Mouse (Mus musculus): ENCODE results near the gene Lrrc23. TPM values are rescaled to one million over a fixed set of nuclear protein-coding genes. Genes with fewer than 3 reads are reported as not detected.

The Lrrc23 gene
- polyA plus RNA-seq, 1 experiment from 2014 or later = 0.43 TPM

DNA sequence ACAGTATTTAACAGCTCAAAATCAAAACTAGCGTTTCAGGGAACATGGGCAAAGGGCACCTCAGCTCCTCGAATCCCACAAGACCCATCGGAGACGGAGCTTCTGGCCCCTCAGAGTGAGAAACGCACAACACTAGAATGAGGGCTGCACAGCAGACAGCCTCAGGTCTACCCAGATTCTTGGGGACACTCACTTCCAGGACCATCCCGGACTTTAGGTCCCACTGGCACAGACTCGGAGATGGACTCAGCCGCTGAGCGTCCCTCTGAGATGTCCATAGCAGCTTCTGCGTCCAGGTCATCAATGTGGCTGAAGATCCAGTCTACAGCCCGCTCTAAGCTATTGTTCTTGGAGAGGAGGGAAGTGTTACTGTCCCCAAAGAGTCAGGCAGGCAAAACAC, 37.6 kb upstream of the Lrrc23 start:
- H3K4me2 ChIP-seq (ENCODE audit: low read length) = no peak overlapping the region
- H3K4me3 ChIP-seq (replicated peaks; ENCODE audit: low read depth, low read length) = no peak overlapping the region
- no peaks in the 10 kb centered on the region for H3K9me3 ChIP-seq (replicated peaks; ENCODE audit: low read length)
- no peak overlapping the region for H3K9ac ChIP-seq (ENCODE audit: low read depth, low read length)
- TF ChIP-seq CTCF (IDR thresholded peaks at IDR 0.05; ENCODE audit: low read depth) = no peak
- no peak overlapping the region for H3K27ac ChIP-seq
- ATAC-seq (replicated peaks; ENCODE audit: low FRiP score, low read depth) = no peak
- peaks cover 49% of the 10 kb centered on the region for H3K36me3 ChIP-seq (ENCODE audit: insufficient read depth, low read length)
- DNase-seq (ENCODE audit: low spot score) = no peak
- H3K4me1 ChIP-seq (replicated peaks; ENCODE audit: insufficient read depth, low read length) = peaks cover 13% of the 10 kb centered on the region; the same call in 1 of the 2 replicates
- WGBS = 96% methylated on average over 11 of the region's 11 CpGs
- no peaks in the 10 kb centered on the region for H3K27me3 ChIP-seq (ENCODE audit: insufficient read depth, low read length)

DNA sequence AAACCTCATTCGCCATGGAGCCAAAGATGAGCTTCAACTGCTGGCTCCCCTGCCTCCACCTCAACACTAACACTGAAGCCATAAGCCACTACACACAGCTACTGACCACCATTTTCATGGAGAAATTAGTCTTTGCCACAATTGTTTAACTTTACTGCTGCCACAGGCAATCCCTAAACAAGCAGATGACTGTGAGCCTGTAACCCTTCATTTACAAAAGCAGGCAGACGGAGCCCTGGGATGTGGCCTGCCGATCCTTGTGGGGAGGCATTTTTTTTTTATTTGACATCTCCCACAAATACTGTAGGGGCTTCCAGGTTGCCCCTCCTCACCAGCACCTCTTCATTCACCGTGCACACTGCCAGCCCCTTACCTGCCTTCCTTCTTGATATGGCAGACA, 37.1 kb upstream of the Lrrc23 start:
- ATAC-seq (replicated peaks; ENCODE audit: low FRiP score, low read depth) (no peak), DNase-seq (ENCODE audit: low spot score) (no peak)
- H3K9me3 ChIP-seq (replicated peaks; ENCODE audit: low read length) = no peaks in the 10 kb centered on the region
- H3K4me3 ChIP-seq (replicated peaks; ENCODE audit: low read depth, low read length) = no peak overlapping the region
- no peak for TF ChIP-seq CTCF (IDR thresholded peaks at IDR 0.05; ENCODE audit: low read depth)
- WGBS = 90% methylated on average over 4 of the region's 4 CpGs
- H3K9ac ChIP-seq (ENCODE audit: low read depth, low read length) = no peak overlapping the region
- H3K27me3 ChIP-seq (ENCODE audit: insufficient read depth, low read length) = no peaks in the 10 kb centered on the region
- H3K4me2 ChIP-seq (ENCODE audit: low read length) = no peak overlapping the region
- no peak overlapping the region for H3K27ac ChIP-seq
- H3K36me3 ChIP-seq (ENCODE audit: insufficient read depth, low read length) = peaks cover 49% of the 10 kb centered on the region
- peaks cover 17% of the 10 kb centered on the region; the same call in 1 of the 2 replicates for H3K4me1 ChIP-seq (replicated peaks; ENCODE audit: insufficient read depth, low read length)

DNA sequence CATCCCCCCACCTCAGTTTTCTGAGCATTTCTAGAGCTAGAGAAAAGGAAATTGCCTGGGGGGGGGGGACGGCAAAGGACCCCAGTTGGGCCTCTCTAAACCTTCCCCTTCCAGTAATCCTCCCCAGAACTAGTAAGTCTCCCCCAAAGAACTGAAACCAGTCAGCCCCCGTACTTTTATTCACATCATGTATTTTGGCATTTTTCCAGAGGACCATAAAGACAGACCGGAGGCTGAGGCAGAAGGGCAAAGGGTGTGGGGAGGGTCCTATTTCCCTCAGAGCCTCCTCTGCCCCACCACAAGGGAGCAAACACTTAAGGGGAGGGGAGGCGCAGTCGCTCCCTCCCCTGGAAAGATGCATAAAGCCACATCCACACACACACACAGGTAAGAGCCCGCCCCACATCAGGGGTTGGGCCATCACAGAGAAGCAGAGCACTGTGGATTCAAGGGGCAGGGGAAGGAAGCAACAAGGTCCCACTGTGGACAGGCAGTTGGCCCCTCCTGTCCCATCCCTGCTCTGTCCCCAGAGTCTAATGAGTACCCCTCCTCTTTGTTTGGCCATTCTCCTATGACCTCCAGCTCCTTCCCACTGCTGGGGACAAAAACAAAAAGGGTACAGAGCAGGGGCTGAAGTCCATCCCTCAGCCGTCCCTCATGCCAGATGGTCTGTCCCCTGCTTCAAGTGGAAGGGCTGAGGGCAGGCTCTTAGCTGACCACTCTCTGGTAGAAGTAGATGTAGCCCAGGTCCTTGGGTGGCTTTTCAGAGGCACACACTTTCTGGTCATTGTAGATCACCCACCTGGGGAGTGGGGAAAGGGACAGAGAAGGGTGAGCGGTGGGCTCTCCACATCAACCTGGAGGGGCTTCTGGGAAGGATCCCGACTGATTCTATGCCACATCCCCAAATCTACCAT, 35.6 kb upstream of the Lrrc23 start:
- 61% methylated on average over 9 of the region's 9 CpGs for WGBS

DNA sequence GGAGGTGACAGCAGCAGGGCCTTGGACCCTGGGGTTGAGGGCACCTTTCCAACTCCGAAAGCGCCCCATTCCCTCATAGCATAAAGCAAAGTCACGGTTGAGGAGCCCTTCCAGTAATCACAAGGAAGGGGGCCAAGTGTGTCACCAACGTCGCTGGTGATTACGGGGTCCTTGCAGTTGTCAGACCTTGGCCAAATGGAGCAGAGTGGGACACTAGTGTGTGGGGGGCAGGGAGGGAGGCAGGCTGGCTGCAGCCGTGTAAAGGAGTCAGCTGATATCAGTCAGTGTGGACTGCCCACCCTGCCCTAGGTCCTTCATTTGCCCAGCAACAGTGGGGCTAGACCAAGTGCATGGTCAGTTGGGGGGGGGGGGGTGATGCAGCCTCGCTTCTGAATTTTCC, 34.9 kb upstream of the Lrrc23 start:
- DNase-seq (ENCODE audit: low spot score) (peak; percentile 44), ATAC-seq (replicated peaks; ENCODE audit: low FRiP score, low read depth) (peak; percentile 40)
- Histone ChIP-seq H3K9me3 (replicated peaks; ENCODE audit: low read length) (no peaks in the 10 kb centered on the region), H3K9ac (ENCODE audit: low read depth, low read length) (peak overlapping the region; percentile 81; the same call in 1 of the 2 replicates), H3K36me3 (ENCODE audit: insufficient read depth, low read length) (peaks cover 30% of the 10 kb centered on the region), H3K27me3 (ENCODE audit: insufficient read depth, low read length) (no peaks in the 10 kb centered on the region), H3K4me1 (replicated peaks; ENCODE audit: insufficient read depth, low read length) (peaks cover 22% of the 10 kb centered on the region; the same call in 1 of the 2 replicates), H3K4me2 (ENCODE audit: low read length) (peak overlapping the region; percentile 62), H3K27ac (peak overlapping the region; percentile 86), H3K4me3 (replicated peaks; ENCODE audit: low read depth, low read length) (peak overlapping the region; percentile 74)
- WGBS = 18% methylated on average over 8 of the region's 8 CpGs
- TF ChIP-seq CTCF (IDR thresholded peaks at IDR 0.05; ENCODE audit: low read depth) = no peak

More for the DNA sequence above, 35.6 kb upstream of the Lrrc23 start:
- DNase-seq (ENCODE audit: low spot score) (peak; percentile 66), ATAC-seq (replicated peaks; ENCODE audit: low FRiP score, low read depth) (no peak)
- H3K9ac ChIP-seq (ENCODE audit: low read depth, low read length) = no peak overlapping the region
- no peak for TF ChIP-seq CTCF (IDR thresholded peaks at IDR 0.05; ENCODE audit: low read depth)
- H3K27ac ChIP-seq = 0 out of 2 replicates have a peak overlapping the region, but pooled peaks have one; percentile 8
- H3K9me3 ChIP-seq (replicated peaks; ENCODE audit: low read length) = no peaks in the 10 kb centered on the region
- peaks cover 36% of the 10 kb centered on the region for H3K36me3 ChIP-seq (ENCODE audit: insufficient read depth, low read length)
- H3K4me2 ChIP-seq (ENCODE audit: low read length) = peak overlapping the region; percentile 62
- H3K27me3 ChIP-seq (ENCODE audit: insufficient read depth, low read length) = no peaks in the 10 kb centered on the region
- H3K4me1 ChIP-seq (replicated peaks; ENCODE audit: insufficient read depth, low read length) = peaks cover 19% of the 10 kb centered on the region; the same call in 1 of the 2 replicates
- H3K4me3 ChIP-seq (replicated peaks; ENCODE audit: low read depth, low read length) = 0 out of 2 replicates have a peak overlapping the region, but pooled peaks have one; percentile 74

DNA sequence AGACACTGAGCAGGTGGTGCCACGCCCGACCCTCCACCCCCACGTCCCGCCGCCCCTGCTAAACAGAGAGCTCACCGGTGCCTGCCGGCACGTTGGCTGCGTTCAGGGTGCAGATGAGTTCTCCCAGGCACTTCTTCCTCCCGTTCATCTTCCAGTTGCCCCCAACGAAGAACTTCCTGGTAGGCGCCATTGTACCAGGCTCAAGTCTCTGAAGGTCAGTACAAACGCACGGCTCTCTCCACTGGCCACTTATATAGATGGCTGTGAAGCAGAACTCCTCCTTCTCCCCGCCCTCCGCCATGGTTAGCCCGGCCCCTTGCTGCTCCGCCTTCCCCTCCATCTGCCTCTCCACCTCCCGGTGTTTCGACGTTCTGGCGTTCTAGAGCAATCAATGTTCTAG, 34.4 kb upstream of the Lrrc23 start, which contains the start of gene Tpi1:
Gene Tpi1, minus strand, starts transcription at position 364 of the 400 bp plus-strand sequence.
- Histone ChIP-seq H3K36me3 (ENCODE audit: insufficient read depth, low read length) (peaks cover 26% of the 10 kb centered on the region), H3K9me3 (replicated peaks; ENCODE audit: low read length) (no peaks in the 10 kb centered on the region), H3K4me3 (replicated peaks; ENCODE audit: low read depth, low read length) (peak within 1 kb of the TSS; percentile 74), H3K27ac (peak within 1 kb of the TSS; percentile 86), H3K4me1 (replicated peaks; ENCODE audit: insufficient read depth, low read length) (peaks cover 22% of the 10 kb centered on the region; the same call in 1 of the 2 replicates), H3K4me2 (ENCODE audit: low read length) (peak within 1 kb of the TSS; percentile 62), H3K27me3 (ENCODE audit: insufficient read depth, low read length) (no peaks in the 10 kb centered on the region), H3K9ac (ENCODE audit: low read depth, low read length) (peak within 1 kb of the TSS; percentile 81)
- peak; percentile 86 for ATAC-seq (replicated peaks; ENCODE audit: low FRiP score, low read depth)
- under 1% methylated on average over 22 of the region's 22 CpGs for WGBS
- TF ChIP-seq CTCF (IDR thresholded peaks at IDR 0.05; ENCODE audit: low read depth) = 0 out of 2 replicates have a peak, but pooled peaks have one; percentile 2
- peak; percentile 98 for DNase-seq (ENCODE audit: low spot score)

DNA sequence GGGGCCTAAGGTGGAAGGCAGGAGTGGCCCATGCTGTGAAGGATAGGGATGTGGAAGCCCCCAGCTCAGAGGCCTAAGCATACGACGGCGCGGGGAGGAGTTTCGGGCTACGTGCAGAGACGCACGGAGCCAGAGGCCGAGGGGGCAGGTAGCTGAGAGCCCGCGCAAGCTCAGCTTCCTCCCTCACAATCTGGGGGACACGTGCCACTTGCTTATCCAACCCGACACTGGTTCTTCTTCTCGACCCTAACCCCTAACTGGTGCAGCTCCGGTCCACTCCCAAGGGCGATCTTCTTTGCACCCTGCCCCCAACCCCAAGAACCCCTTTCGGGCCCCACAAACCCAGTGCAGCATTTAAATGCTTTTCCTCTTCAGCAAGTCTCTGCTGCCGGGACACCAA, 34.0 kb upstream of the Lrrc23 start:
- Histone ChIP-seq H3K27ac (peak overlapping the region; percentile 86), H3K9ac (ENCODE audit: low read depth, low read length) (peak overlapping the region; percentile 81), H3K27me3 (ENCODE audit: insufficient read depth, low read length) (no peaks in the 10 kb centered on the region), H3K4me3 (replicated peaks; ENCODE audit: low read depth, low read length) (peak overlapping the region; percentile 74), H3K4me2 (ENCODE audit: low read length) (peak overlapping the region; percentile 62), H3K4me1 (replicated peaks; ENCODE audit: insufficient read depth, low read length) (peaks cover 22% of the 10 kb centered on the region; the same call in 1 of the 2 replicates), H3K36me3 (ENCODE audit: insufficient read depth, low read length) (peaks cover 22% of the 10 kb centered on the region), H3K9me3 (replicated peaks; ENCODE audit: low read length) (no peaks in the 10 kb centered on the region)
- peak; percentile 26; the same call in 1 of the 2 replicates for ATAC-seq (replicated peaks; ENCODE audit: low FRiP score, low read depth)
- TF ChIP-seq CTCF (IDR thresholded peaks at IDR 0.05; ENCODE audit: low read depth) = no peak
- WGBS = under 1% methylated on average over 18 of the region's 18 CpGs
- DNase-seq (ENCODE audit: low spot score) = peak; percentile 75
